Mouse (Mus musculus) adrenal gland, adult (tissue): Measurements from ENCODE around the gene Hspbp1.

ENCODE experiments used
- DNase-seq, 2 experiments: peaks; one replicate each; pipeline ENCODE4 v3.0.0; 2022 to 2023; ENCODE audit warnings: low spot score in 1 of 2; ENCODE audit not compliant: inconsistent age in 2 of 2

Gene Hspbp1

DNA sequence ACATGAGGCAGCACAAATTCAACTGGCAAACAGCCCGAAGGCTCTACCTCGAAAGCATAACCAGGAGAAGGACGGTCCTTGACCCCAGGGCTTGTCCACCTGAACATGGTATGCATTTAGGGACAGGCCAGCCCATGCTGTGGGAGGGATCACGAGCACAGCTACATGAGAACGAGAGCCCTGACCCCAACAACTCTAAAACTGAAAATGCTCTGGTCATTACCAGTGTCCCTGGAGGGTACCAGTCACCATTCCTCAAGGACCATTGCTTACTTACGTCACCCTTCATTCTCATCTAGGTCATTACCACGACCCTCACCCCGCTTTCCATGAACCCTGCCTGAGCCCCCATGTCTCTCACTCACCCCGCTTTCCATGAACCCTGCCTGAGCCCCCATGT lies 15.7 kb downstream of the Hspbp1 start:
- DNase-seq, result peak in 1 of 2 experiments; percentile 75

DNA sequence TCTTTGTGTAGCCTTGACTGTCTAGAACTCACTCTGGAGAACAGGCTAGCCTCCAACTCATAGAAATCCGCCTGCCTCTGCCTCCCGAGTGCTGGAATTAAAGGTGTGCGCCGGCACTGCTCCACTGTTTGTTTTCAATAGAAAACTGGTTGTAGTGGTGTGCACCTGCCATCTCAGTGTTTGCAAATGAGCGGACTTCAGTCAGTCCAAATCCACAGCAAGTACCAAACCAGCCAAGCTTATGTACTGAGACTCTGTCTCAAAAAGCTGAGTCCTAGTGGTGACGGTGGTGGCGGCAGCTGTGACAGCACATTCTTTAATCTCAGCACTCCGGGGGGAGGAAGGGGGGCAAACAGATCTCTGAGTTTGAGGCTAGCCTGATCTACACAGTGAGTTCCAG lies 16.4 kb downstream of the Hspbp1 start:
- no peak for DNase-seq

DNA sequence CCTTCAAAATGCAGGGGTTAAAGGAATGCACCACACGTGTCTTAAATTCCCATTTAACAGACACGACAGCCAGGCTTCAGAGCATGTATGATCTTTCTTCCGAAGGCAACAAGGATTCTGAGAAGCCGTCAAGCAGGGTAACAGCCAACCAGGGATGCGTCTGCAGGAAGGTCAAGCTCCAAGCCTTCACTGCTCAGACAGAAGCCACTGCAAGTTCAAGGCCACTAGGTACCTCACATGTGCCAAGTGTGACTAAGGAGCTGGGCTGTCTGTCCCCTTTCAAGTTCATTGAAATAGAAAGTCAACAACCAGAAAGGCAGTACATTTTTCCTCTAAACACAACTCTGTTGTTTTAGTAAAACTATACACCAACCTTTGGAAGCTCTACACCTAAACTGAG lies 18.0 kb downstream of the Hspbp1 start:
- peak; percentile 69 to 87 for DNase-seq

DNA sequence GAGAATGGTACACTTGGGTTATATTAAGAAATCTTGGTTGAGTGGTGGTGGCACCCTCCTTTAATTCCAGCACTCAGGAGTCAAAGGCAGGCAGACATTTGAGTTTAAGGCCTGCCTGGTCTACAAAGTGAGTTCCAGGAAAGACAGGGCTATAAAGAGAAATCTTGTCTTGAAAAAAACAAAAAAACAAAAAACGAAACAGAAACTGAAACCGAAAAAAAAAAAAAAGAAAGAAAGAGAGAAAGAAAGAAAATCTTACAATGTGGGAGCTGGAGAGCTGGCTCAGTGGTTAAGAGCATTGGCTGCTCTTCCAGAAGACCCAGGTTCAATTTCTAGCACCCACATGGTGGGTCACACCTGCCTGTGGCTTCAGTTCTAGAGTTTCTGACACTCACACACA lies 21.1 kb downstream of the Hspbp1 start:
- no peak for DNase-seq

DNA sequence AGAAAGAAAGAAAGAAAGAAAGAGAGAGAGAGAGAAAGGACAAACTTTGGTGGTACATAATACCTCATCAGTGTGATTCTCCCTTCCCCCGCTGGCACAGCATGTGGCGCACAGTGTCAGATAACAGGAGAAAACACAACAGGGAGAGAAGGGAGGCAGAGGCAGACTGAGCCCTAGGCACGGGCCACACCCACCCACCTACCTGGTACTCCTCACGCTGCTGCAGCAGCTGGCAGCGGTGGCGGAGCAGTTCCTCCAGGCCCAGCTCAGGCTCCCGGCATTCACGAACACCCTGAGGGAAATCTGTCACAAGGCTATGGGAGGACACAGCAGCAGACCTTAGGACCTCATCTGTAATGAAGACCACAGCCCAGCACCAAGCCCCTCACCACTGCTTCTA lies 21.7 kb downstream of the Hspbp1 start:
- DNase-seq, result no peak

DNA sequence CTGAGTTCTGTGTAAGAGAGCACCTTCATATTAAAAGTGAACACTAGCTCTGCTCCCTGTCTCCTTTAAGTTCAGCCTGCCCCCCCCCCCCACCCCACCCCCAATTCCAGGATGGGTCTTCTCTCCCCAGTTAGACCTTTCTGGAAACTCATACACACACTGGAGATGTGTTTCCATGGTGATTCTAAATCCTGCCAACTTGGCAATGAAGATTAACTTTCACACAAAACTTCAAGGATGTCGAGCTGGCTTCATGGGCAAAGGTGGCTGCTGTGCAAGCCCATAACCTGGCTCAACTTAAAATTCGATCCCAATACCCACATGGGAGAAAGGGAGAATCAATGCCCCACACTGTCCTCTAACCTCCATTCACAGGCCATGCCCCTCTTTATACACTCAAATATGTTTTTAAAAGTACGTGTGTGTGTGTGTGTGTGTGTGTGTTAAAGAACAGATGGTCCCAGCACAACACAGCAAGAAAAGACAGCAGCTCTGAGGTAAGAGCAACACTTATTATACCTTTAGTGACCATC lies 24.9 kb downstream of the Hspbp1 start:
- peak in 1 of 2 experiments; percentile 60 for DNase-seq

DNA sequence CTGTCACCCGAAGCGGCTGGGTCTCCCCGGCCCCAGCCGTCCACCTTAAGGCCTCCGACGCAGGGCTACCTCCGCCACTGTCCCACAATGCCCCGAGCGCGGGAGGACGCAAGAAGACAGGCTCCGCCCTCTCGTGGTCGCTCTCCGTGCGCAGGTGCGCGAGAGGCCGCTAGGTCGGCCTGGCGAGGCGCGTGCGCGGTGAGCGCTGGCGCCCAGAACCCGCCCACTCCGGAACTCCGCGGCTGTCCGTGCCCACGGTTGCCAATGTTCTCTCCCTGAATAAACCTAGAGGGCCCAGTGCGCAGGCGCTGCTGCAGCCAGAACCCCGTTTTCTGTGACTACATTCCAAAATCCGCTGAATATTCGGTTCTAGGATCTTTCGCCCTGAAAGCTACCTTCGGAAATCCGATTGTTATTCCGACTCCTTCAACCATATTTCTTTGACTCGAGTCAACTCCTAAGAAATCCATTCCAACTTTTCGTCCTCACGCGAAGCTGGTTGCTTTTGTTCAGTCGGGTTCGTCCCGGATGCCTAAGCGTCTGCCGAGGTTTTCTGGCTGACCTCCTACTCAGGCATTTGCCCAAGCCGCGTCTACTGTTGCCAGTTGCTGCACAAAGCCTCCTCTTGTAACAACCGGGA lies 25.8 kb downstream of the Hspbp1 start, which contains the start of gene Ppp6r1:
TSS of gene Ppp6r1 (minus strand) at position 108 of the 640 bp plus-strand sequence.
- DNase-seq, result peak; percentile 98 to 99

DNA sequence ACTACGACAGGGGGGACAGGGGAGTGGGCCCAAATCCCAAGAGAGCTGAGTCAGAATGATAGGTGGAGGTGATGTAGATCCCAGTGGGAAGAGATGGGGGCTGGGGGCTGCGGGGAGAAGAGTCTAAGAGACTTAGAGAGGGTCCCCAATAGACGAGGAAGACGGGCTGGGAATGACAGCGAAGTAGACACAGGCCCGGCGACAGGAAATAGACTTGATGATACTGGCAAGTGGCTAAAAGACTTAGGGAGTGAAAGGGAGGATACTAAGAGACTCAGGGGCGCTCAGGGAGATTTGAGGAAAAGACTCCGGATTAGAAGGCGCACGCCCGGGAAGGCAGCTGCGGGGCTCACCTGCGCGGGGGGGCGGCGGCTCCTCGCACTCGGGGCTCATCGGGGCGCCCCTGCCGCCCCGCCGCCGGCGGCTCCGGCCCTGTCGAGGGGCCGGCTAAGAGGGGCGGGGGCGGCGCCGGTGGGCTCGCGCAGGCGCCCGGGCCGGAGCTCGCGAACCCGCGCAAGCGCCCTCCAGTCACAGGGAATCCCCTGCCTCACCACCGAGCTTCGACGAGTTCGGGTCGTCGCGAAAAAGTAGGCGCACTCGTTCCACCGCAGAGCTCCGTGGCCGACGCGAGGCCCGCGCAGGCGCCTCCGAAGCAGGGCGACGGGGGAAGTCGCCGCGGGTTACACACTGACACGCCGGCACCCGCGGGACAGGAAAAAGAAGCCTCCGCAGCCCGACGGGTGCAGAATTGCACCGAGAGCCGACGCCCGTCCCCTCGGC lies 26.6 kb downstream of the Hspbp1 start:
- DNase-seq, result peak in 1 of 2 experiments; percentile 80

DNA sequence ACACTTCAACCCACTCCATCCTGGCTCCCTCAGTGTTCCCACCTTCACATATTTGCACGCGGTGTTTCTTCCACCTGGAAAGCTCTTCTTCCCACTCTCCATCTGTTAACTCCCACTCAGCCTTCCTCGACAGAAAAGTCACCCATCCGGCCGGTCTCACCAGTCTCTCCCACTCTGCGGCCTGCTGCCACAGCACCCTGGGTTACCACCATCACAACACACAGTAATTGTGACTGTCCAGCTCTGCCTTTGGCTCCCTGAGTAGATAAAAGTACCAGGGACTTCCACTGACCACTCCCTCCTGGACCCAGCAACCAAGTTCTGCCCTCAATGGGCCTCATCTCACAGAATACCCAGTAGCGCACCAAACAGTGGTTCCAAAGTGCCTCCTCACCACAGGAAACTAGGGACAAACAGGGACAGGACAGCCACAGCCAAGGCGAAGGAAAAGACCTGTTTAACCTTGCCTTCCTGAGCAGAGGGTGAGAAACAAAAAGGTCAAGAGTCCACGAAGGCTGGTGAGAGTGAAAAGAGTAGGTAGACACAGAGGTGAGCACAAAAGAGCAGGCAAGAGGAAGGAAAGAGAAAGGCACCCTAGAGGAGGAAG lies 27.2 kb downstream of the Hspbp1 start:
- peak in 1 of 2 experiments; percentile 75 for DNase-seq

DNA sequence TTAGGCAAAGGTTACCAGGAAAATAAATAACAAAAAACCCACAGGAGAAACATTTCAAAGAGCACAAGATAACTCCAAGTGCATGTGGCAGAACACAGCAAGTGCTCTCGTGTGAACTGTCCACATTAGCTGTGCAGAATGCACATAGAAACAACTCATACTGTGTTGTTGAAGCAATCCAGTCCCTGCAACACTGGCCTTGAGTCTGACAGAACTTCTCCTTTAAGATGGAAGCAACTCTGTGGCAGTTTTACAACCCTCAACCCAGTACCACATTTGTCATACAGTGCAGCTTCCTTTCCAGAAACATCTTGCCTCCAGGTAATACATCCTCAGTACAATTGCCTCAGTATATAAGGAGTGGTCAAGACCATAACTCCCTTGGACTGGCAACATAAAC lies 28.1 kb downstream of the Hspbp1 start:
- peak in 1 of 2 experiments; percentile 54 for DNase-seq

DNA sequence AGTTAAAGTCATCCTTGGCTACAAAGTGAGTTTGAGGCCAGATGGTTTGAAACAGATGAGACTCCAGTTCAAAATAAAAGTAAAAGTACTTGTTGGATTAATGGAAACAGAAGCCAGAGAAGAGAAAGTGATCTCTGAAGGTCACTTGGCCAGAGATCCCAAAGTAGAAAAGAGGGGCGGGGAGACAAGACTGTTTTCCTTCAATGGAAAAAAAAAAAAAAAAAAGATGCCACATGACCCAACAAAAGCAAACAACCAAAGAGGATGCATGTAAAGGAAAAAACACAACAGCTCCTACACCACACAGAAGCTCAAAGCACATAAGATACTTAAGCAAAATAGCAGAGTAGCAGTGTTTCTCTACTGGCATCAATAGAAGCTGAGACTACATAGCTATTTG lies 29.0 kb downstream of the Hspbp1 start:
- no peak for DNase-seq

DNA sequence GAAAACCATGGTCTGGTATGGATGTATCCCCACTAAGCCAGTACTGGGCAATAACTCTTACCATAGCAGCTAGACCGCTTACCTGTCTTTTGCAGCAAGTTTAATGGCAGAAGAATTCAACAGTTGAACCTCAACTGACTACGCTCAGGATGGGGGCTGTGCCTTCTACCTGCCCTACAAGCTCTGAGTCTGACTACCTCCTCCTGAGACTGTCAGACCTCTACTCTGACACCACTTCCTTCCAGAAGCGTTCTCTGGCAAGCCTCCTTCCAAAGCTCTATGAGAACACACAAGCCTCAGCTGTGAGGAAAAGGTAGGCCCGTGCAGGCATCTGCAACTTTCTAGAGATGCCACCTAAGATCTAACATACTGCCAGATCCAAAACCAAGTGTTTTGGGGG lies 29.5 kb downstream of the Hspbp1 start:
- DNase-seq, result no peak

DNA sequence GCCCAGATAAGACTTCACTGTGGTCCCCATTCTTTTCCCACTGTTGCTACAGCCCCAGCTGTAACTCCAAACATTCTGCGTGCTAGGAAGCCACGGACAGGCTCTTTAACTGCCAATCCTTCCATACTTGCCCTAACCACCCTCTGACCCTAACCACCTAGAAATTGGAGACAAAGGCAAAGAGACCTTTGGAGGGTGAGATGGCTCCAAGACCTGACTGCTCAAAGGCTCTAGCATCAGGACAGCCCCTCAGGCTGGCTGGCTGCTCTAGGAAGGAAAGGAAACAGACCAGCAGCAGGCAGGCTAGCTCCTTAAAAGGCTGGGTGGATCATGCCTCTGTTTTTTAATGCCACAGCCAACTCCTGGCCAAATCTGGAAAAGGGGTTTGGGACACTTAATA lies 30.6 kb downstream of the Hspbp1 start:
- DNase-seq, result no peak

DNA sequence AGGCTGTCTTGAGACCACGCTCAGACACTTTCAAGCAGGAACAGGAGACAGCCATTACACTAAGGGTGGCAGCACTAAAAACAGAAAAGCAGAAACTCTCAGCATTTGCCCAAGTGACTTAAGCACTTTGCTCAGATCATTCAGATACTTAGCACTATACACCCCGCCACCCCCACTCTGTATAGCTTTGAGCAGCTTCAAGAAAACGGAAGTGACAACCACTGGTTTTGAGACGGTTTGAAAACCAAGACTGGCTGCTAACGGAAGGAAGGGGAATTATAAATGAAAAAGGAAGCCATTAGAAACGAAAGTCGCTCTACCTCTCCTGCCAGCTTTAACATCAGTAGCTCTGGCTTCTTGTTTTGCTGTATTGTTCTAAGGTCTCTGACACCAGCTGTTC lies 31.1 kb downstream of the Hspbp1 start:
- peak in 1 of 2 experiments; percentile 42 for DNase-seq

DNA sequence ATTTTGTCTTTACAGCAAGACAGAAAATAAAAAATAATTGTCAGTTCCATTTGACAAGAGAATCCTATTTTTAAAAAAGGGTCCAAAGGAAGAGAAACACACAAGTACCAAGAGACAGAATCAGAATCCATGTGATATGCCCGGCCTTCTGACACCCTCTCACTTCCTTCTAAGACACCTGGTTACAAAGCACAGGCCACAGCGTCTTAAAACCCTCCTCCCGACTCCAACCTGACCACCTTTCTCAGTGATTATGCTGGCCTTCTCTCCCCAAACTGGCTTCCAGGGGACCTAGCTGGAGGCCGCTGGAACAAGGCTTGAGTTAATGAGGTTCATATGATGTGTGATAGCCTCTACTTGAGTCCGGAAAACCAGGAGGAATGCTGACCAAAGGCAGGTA lies 31.5 kb downstream of the Hspbp1 start:
- DNase-seq, result no peak

DNA sequence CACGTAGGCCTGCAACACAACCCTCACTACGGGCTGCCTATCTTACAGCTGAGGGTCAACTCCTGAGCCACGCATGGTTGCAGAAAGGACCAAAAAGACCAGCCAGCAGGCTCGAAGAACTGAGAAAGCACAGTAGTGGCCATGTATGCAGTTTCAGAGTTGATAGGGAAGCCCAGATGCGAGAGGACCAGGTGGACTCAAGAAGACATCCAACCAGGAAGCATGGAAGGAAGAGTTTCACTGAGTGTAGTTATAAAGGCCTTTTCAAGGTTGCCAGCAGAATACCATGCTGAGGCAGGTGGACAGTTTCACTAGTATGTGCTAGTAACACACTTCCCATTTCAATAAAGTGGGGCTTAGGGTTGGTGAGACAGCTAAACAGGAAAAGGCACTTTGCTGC lies 32.1 kb downstream of the Hspbp1 start:
- DNase-seq, result peak in 1 of 2 experiments; percentile 22

DNA sequence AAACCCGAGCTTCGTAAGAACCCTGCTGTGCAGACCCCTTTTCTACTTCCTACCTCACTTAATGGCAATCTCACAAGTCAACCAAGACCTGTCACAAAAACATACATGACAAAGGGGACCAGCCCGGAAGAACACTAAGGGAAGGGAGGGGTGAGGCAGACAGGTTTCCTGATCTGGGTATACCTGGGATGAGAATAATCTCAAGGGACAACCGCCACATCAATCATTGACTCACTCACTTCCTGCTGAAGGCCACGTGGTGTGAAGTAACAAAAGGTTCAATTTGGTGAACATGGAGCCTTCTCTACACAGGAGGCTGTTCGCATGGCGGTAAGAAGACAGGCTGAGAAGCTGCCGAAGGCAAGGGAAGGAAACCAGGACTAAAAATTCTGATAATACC lies 33.3 kb downstream of the Hspbp1 start:
- DNase-seq, result peak in 1 of 2 experiments; percentile 69

DNA sequence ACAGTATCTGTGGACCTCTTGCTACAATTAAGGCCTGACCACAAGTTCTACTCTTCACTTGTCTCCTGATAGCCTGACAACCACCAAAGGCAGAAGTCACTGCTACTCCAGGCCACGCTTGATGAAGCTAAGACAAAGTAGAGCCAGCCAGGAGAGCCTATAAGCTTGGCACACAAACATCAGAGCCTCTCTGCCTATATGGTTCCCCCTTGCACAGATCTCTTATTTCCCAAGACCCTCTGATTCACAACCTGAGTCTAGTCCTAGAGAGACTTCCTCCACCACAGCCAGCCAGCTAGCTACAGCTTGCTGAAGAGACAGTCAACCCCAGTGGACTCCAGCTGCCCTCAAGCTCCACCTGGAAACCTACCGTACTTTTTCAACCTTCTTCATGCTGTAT lies 36.9 kb downstream of the Hspbp1 start:
- no peak for DNase-seq

DNA sequence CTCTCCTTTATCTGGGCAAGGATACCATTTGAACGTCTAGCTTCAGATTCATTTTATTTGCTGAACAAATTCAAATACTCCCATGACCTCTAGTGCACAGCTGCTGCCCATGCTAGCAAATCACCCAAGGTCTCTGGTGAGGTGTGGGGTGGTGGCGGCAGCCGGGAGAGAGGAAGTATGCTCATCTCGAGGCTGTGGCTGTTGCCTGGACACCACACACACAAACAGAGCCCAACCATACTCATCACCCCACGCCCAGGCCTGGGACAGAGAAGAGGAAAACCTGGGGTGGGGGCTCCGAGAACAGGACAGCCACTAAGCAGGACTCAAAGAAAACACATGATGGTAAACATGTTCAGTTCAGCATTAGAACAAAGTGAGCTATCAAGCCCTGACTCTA lies 37.6 kb downstream of the Hspbp1 start:
- DNase-seq, result peak in 1 of 2 experiments; percentile 77

DNA sequence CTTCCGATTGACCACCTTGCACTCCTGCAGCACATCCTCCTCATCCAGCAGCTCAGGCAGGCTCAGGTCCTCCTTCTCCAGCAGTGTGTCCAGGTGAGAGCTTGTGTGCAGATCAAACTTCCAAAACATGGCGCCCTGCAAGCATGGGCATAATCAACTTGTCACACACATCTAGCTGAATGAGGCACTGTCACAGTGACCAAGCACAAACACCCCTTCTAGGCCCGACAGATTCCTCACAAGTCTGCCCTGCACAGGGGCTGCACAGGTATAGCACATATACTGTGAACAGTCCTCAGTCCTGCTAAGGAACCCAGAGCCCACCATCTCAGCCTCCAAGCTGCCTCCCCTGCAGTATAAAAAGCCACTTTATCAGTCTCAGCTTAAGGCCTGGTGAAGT lies 38.1 kb downstream of the Hspbp1 start:
- no peak for DNase-seq

DNA sequence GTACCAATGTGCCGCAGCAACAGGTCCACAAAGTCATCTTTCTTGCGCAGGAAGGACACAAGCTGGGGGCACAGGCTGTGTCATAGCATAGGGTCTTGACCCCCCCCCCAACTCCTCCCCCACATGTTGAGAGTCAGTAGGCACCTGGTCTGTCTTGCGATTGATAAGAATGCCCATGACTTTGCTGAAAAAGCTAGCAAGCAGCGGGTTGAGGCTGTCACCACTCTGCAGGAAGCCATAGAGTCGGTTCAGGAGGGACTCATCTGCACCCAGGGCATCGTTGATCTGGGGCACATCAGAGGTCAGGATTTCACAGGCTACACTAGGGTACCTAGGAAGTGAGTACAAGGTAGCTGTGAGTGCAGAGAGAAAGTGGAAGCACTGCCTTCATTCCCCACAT lies 41.6 kb downstream of the Hspbp1 start:
- no peak for DNase-seq

DNA sequence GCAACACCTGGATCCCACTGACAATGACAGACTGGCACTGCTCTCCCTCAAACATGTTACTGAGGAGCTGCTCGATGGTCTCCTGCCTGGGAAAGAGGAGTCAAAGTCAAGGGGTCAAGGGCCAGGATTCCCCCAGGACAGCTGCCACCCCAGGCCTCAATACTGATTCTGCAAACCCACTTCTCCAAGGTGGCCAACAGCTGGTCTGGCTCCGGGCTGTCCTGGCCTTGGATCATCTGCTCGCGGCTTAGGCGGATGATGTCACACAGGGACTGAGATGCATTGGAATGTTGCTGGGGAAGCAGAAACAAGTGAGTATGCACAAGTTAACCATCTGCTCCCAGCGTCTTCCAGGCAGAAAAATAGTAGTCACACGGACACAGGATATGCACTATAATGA lies 42.9 kb downstream of the Hspbp1 start:
- peak in 1 of 2 experiments; percentile 49 for DNase-seq
